Mouse (Mus musculus): ENCODE data around the gene Dis3l2.

Gene Dis3l2

GRCm38 (mm10) chr1:86733160-86733821 lies 29.7 kb downstream of the Dis3l2 start:
- no peak for DNase-seq

GRCm38 (mm10) chr1:86736414-86736813 lies 32.8 kb downstream of the Dis3l2 start:
- no peak for DNase-seq

DNA sequence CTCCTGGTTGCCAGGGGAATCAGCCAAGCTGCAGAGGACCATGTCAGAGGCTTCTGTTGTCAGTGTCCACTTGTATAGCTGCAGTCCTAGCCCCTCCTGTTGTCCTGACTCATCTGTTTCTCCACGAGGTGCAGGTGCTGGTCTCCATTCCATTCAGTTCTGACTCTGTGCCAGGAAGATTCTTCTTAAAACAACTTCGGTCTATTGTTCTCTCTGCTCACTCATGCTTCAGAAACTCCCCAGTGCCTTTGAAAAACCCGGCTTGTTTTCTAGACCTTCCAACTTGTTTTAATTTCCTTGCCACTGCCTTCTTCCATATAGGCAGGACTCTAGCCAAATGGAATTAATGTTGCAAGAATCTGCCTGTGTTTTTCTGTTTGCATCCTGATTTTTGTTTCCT lies 39.3 kb downstream of the Dis3l2 start:
- no peak for DNase-seq

DNA sequence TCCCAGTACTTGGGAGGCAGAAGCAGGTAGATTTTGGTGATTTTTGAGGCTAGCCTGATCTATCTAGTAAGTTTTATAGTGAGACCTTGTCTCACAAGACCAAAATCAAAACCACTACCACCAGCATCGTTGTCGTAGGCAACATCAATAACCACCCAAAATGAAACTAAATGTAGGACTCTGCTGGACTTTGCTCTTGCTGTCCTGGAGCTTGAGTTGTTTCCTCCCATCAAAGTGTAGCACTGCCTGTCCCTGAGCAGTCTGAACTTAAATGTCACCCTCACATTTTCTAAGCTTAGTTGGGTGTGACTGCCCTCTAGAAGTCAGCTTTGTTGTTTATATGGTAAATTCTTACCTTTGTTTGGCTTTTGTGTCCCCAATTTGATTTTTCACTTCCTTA lies 43.4 kb downstream of the Dis3l2 start:
- no peak for DNase-seq

DNA sequence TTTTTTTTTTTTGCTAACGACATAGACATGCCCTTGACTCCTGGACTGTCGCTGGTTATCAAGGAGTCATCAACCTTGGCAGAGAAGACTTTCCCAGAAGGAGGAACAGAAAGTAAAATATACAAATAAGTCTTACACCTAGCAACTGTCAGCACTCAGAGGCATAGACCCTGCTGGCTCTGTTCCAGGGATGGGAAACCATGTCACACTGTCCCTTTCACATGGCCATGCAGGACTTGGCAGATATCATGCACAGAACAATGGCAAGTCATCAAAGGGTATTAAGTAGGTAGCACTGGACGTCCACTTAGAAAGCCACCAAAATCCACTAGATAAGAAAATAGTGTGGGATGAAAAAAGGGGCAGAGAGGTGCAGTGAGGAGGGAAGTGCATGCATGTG lies 46.5 kb downstream of the Dis3l2 start:
- DNase-seq: no peak

DNA sequence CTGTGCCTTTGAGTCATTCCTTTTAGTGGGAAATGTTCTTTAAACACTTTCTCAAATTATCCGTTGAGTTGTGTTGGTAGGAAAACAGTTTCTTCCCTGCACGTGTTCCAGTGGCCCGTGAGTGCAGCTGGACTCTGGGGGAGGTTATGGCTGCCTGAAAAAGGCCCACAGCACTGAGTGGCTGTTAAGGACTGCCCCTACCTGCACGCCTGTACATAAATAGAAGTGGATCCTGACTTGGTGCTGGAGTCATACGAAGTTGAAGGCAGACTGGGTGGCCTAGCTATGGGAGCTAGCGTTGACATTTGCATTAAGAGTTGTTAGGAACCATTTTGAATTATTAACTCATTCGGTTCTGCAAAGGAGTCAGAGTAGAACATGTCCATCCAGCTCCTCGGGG lies 49.8 kb downstream of the Dis3l2 start:
- DNase-seq: no peak

DNA sequence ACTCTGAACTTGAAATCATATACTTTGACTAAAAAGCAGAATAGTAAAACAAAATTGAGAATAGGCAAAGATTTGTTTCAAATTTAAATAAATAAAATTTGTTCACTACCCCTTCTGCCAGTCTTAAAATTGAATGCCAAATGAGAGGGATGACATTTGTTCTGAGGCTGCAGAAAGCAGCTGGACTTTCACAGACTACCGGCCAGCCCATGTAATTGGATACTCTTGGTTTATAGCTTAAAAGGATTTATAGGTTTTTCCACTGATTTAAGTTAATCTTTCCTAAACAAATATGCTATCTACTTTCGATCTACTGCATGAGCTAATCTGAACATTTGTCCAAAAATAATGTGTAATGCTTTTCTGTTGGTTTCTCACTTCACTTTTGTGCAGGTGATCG lies 50.7 kb downstream of the Dis3l2 start:
- no peak for DNase-seq

GRCm38 (mm10) chr1:86758091-86758490 lies 54.5 kb downstream of the Dis3l2 start:
- DNase-seq: no peak

GRCm38 (mm10) chr1:86762161-86762560 lies 58.6 kb downstream of the Dis3l2 start:
- peak; percentile 22 to 41 for DNase-seq

GRCm38 (mm10) chr1:86801241-86801640 lies 97.6 kb downstream of the Dis3l2 start:
- DNase-seq: no peak

- DNase-seq: no peak
These were observed 108.1 kb downstream of the Dis3l2 start for GRCm38 (mm10) chr1:86811756-86812155.

- DNase-seq: no peak
These were observed 118.7 kb downstream of the Dis3l2 start for GRCm38 (mm10) chr1:86822266-86822665.

DNA sequence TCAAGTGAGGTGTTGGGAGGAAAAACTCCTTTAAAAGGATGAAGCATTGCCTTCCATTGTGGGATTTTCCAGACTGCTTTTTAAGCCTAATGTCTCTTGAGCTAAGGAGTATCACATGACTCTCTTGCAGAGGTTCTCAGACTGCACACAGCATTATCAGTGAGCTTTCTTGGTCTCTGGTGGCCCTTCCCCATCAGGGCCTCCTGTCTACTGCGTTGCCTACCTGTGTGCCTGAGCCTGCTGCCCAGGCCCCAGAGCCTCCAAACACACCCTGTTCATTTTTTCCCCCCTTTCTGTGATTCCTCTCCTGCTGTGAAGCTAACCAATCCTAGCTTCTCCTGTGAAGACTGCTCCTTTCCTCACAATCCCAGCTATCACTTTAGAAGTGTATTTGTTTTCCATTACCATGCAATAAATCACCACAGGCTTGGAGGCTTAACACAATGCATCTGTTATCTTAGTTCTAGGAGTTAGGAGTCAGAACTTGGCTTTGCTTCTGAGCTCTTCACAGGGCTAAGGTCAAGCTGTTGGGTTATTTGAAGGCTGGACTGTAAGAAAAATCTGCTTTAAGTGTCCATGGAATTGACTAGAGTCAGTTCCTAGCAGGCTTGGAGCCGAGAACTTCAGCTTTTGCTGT lies 130.9 kb downstream of the Dis3l2 start:
- DNase-seq: peak in 1 of 2 experiments; percentile 7

DNA sequence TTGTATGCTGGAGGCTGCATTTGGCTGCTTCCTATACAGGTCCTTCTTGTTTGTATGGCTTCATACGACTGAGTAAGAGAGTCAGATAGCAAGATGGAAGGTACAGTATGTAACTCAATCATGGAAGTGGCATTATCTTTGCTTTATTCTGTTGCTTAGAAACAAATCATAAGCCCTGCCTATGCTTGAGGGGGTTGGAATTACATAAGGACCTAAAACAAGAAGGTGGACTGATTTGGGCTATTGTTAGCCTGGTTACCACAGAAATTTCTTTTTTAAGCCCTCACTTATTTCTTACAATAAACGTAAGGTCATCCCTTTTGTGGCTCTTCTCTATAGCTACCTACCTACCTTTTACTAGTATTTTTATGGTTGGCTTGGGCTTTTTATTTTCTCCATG lies 131.4 kb downstream of the Dis3l2 start:
- no peak for DNase-seq

- DNase-seq: no peak
These were observed 147.1 kb downstream of the Dis3l2 start for GRCm38 (mm10) chr1:86850754-86851153.

GRCm38 (mm10) chr1:86858876-86859275 lies 155.3 kb downstream of the Dis3l2 start:
- DNase-seq: no peak

DNA sequence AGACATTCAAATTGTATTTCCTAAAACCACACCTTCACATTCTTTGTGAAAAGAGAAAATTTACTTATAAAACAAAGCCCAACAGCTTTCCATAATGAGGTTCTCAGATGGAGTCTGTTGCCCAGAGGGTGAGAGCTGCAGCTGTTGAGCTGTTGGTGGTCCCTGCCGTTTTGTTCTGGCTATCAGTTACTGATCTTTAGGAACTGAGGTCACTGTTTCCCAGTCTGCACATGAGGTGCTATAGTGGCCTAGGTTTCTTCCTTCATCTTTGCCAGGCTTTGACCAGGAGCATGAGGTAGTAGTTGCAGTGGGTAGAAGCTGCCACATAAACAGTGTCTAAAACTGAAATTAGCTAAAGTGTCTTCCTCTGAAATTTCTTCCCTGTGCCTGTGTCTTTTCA lies 155.8 kb downstream of the Dis3l2 start:
- no peak for DNase-seq

DNA sequence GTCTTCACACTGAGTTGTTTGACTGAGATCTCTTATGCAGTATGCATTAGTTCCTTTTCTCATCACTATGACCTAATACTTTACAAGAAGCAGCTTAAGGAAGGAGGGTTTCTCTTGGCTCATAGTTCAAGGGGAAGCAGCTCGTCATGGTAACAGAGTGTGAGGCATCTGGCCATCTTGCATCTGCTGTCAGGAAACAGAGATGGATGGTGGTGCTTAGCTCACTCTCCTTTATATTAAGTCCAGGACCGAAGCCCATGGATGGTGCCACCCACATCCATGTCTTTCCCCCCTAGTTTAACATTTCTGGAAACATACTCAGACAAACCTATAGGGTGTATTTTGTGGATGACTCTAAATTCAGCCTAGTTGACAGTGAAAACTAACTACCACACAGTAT lies 170.1 kb downstream of the Dis3l2 start:
- no peak for DNase-seq

DNA sequence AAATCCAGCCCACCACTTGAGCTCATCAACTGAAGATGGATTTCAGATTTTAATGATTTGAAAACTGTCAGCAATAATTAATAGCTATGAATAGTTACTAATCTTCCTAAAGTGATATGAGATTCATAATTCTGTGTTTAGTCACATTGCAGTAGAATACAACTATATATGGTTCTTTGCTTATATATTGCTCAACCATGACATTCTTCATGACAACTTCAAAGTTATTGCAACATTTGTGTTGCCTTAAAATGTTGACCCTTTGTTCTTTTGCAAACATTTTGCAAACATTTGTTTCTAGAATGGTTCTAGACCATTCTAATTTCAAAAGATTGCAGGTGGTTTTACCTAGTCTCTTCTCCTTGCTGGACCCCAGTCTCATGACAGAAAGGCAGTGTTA lies 175.1 kb downstream of the Dis3l2 start:
- no peak for DNase-seq

GRCm38 (mm10) chr1:86879547-86879946 lies 175.9 kb downstream of the Dis3l2 start:
- no peak for DNase-seq

GRCm38 (mm10) chr1:86887060-86887459 lies 183.5 kb downstream of the Dis3l2 start:
- no peak for DNase-seq

- no peak for DNase-seq
These were observed 208.9 kb downstream of the Dis3l2 start for GRCm38 (mm10) chr1:86912481-86912880.

DNA sequence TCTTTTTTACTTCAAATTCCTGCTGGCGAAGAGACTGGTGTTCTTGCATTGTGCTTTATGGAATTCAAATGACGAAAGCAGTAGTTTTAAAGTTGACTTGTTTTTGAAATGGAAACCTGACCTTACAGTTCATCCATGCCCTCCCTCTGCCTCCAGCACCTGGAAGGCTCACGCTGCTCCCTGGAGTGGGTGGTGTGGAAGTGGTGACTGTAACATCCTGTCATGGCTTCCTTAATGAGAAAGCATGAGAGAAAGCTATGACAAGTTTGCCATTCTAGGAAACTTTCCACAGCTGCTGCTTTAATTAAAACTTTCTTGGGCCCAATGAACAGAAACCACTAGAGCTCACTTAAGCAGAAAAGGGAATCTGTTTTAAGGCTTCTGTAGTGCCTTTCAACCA lies 210.3 kb downstream of the Dis3l2 start:
- DNase-seq: no peak

GRCm38 (mm10) chr1:86914697-86915096 lies 211.1 kb downstream of the Dis3l2 start:
- DNase-seq: no peak

Measured in cerebellum, postnatal 25 days (tissue).